Mouse (Mus musculus) lung, postnatal 36 days (tissue): ENCODE data around the gene Tyrobp.

Experiments
- DNase-seq: peaks from one replicate; pipeline ENCODE4 v3.0.0; 2022; ENCODE audit warnings: mixed read lengths

The Tyrobp gene

DNA sequence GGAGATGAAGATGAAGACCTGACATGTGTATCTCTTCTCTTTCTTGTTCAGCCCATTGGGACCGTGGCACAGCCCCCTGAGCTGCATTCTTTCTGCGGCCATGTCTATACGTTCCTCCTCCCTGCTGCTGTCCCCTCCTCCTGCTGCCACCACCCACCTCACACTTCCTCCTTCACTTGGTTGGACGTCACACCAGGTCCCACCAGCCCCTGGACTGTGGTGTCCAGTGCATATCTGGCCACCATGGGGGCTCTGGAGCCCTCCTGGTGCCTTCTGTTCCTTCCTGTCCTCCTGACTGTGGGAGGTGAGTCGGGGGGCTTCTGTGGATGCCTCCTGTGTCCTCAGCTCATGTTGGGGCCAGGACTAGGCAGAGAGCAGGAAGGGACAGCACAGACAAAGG, at the start of gene Tyrobp:
Gene Tyrobp, plus strand, starts transcription at position 165 of the 400 bp plus-strand sequence.
- peak; percentile 61 for DNase-seq

DNA sequence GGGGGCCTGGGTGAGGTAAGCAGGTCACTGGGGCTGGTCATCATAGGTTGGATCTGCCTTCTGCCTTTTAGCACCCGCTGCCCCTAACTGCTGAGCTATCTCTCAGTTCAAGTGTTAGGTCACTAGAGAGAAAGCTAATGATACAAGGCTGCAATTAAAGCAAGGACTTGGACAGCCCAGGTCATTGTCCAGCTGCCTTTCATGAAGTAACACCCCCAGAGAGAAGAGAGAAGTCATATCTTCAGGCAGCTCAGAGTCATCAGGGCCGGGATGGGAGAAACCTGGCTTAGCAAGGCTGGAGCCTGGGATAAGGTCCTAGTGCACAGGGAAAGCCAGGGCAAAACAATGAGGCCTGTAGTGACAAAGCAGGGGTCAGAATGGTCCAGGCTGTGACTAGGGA, 46.1 kb upstream of the Tyrobp start:
- no peak for DNase-seq

DNA sequence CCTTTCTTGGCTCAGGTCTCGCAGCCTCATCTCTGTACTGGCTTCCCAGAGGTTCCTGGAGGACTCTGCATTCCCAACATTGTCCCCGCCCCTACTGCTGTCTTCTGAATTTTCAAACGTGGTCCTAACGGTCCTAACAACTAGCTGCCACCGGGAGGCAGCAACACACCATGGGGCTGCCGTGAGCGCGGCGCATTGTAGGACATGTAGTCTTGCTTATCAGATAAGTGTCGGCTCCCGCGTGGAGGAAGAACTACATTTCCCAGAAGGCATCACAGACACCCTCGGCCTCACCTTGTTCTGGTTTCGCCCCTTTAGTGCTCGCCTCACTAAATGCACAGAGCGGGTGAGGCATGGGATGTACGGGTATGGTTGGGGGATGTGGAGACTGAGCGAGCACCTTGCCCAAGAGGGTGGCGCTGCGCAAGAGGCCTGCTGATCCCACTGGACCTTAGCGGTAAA, 40.0 kb upstream of the Tyrobp start:
- DNase-seq: peak; percentile 97

DNA sequence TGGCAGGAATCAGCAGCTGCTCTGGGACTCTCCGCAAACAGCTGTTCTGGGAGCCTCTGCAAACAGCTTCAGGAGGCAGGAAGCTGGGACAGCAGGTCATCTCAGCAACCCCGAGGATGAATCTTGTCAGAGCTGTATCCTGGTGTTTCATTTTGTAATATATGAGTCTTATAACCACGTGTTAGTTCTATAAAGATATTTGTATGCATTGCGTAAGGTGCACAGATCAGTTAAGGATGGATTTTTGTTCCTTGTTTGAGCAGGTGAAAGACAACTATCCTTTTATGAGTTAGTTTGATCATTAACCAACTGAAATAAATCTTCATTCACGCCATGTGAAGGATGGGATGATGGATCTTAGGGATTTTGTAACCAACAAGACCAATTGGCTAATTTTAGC, 33.5 kb upstream of the Tyrobp start:
- no peak for DNase-seq

DNA sequence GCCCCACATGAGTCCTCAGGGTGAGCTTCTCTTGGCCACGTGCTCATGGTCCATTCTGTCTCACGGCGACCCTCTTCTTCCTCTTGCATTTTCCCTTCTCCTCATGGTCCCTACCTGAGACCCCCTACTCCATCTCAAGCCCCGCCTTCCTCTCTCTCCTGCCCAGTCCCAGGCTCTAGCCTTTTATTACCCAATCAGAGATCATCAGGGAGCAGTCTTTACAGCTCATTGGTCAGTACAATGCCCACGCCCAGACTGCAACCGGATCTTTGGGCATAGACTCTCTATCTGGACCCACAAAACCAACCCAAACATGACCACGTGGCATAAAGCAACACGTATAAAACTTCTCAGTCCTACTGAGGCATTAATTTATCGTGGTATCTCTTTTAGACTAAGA, 29.5 kb upstream of the Tyrobp start:
- no peak for DNase-seq

DNA sequence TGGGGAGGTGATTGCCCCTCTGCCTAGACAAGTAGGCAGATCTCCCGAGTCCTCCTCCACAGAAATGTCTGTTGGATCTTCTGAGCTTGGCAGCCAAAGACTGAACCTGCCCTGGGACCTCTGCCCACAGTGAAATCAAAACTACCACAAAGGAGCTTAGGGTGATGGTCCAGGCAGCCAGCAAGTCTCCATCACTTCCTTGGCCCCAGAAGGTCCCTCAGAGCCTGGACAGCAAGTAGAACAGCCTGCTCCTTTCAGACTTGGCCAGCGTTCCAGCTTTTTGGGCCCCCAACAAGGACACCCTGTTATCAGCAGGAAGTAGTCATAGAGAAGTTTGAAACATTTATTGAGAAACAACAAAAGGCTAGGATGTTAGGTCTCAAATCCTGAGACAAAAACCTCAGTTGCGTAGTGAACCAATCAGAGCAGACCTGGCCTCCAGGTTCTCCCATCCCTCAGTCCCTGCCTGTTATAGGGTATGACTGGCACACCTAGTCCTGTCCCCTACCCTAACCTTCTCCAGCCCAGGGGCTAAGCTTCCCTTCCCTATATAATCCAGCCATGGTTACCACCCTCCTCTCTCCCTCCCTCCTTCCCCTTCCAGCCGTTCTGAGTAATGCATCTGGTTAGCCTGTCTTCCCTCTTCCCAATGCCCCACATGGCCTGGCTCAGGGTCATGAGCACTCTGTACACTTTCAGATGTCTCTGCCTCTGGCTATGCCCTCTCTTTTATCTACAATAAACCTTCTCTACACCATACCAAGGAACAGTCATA, 20.6 kb upstream of the Tyrobp start:
- no peak for DNase-seq

DNA sequence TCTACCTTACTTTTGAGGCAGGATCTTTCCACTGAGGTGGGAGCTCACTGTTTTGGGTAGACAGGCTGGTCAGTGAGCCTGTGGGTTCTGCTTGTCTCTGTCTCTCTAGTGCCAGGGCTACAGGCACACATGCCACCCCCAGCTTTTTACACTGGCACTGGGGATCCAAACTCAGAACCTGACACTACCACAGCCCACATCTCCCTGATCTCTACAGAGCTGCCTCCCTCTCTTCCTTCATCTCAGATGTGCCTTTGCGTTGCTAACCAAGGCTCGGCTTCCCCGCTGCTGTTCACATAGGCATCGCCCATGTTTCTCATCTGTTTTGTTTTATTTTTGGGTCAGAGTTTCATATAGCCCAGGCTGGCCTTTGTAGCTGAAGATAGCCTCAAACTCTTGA, 19.9 kb upstream of the Tyrobp start:
- no peak for DNase-seq

DNA sequence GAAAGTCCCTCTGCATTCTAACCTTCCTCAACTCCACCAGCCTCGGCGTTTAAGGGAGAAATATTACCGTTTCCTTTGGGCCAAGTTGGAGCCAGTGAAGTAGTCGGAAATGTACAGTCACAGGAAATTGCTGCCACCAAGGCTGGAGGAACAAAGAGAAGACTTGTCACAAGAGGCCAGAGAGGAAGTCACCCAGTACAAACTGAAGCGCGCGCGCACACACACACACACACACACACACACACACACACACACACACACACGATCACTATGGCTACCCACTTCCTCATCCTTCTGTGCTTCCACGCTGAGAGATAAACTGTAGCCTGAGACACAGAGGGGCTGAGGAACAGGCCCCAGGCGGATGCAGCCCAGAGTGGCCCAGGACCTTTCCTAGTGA, 19.2 kb upstream of the Tyrobp start:
- DNase-seq: peak; percentile 77

DNA sequence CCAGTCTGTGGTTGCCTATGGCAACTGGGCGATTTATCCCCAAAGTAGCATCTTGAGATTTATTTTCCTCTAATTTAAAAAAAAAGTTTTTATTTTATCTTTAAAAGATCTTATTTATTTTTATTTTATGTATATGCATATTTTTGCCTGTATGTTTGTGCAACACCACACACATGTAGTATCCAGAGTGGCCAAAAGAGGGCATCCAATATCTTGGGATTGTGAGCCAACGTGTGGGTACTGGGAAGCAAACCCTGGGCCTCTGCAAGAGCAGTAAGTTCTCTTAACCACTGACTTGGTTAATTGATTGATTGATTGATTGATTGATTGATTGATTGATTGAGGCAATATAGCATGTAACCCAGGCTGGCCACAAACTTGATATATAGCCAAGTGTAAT, 18.7 kb upstream of the Tyrobp start:
- peak; percentile 58 for DNase-seq

DNA sequence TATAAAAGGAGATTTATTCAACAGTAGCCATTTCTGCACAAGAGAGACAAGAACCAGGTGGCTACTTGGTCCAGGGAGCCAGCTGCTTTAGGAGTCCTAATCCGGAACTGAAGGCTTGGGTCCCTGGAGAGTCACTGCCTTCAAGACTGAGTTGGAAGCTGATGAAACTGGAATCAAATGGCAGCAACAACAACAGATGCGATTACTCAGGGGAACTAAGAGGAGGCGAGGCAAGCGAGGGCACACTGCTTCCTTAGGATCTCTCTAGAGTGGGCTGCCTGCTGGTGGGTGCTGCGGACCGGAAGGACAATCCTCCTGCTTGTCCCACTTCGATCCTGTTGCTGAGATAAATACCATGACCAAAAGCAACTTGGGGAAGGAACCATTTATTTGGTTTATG, 13.9 kb upstream of the Tyrobp start:
- no peak for DNase-seq

DNA sequence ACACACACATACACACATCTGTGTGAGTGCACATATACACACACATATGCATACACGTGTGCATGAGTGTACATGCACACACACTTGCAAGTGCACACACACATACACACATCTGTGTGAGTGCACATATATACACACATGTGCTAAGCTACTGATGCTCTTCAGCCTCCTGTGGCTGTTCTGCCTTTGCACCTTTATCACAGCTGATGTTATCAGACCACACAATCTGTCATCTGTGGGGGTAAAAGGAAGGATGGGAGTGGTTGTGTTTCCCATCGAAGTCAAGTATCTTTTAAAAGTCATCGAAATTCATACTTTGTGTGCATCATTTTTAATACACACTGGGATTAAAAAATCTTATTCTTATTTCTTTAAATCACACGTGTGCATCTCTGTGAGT, 11.2 kb upstream of the Tyrobp start:
- no peak for DNase-seq

DNA sequence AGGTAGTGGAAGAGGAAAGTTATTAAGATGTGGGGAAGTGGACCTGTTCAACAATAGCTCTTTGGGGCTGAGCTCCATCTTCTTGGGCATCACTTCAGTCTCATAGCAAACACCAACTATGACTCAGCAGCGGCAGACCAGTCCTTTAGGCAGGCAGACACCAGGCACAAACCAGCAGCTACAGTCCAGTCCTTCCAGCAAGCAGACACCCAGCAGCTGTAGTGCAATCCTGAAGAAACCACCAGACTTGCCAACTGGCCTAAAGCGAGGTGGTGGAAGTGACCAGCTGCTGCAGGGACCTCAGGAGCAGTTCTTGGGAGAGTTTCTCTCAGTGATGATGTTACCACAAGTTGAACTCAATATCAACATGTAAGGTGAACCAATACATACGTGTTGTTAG, 4.9 kb upstream of the Tyrobp start:
- no peak for DNase-seq

DNA sequence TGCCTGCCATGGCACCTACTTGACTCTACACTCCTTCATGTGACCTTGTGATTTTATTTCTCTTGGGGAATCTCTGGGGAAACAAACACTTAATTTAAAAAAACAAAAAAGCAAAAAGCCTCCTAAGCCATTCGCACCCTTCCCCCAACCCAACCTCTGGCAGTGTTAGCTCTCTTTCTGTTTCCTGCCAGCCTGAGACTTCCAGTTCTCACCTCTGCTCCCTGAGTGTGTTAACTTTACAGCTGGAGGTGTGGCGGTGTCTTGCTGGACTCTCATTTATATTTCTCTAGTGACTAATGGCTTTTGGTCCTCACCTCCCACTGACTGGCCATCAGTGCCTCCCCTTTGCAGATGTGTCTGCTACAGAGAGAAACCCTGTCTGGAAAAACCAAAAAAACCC, 3.8 kb upstream of the Tyrobp start:
- DNase-seq: no peak

DNA sequence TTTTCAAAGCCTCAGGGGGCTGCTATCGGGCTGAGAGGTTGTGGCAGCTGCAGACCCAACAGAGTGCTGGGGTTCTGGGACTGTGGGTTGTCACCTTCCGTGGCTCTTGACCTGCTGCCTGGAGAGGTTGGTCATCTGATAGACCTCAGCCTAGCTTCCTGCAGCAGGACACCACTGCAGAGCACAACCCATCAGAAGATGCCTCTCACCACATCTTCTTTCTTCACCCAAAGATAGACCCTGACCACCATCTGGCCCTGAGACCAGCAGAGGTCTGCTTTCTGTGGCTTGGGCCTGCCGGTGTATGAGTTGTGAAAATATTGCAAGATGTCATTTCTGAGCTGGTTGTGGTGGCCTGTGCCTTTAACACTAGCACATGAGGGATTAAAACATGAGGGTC, 2.5 kb upstream of the Tyrobp start:
- no peak for DNase-seq

DNA sequence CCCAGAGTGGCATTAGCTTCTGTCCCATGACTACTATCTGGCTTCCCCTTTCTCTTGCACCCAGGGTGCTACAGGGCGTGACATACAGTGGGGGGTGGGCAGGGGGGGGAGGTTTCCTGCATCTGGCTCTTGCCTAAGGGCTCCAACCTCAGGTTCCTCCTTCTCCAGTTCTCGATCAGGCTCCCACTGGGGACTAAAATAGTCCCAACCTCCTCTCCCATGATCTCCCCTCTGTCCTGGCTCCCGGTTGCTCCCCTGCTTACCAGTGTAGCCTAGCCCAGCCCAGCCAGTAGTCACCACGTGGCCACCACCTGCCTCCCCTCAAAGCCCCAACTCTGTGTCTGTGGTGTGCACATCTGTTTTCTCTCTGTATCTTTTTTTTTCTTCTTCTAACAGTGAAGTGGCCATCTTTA, 819 bp upstream of the Tyrobp start:
- peak; percentile 41 for DNase-seq

DNA sequence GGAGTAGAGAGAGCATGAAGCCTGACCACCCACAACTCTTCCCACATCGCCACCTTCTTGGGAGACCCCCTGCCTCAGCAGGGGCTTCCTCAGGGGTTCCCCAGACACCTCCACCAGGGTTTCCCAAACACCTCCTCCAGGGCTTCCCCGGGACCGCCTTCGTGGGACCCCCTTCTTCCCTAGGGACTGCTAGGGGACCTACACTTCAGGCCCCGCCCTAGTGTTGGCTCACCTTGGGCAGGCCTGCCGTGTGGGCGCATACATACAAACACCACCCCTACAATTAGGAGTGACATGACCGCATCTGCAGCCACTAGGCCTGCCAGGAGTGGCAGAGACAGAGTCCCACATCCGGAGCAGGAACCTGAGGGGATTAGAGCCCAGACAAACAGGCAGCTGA, 4.3 kb downstream of the Tyrobp start:
- DNase-seq: peak; percentile 34

DNA sequence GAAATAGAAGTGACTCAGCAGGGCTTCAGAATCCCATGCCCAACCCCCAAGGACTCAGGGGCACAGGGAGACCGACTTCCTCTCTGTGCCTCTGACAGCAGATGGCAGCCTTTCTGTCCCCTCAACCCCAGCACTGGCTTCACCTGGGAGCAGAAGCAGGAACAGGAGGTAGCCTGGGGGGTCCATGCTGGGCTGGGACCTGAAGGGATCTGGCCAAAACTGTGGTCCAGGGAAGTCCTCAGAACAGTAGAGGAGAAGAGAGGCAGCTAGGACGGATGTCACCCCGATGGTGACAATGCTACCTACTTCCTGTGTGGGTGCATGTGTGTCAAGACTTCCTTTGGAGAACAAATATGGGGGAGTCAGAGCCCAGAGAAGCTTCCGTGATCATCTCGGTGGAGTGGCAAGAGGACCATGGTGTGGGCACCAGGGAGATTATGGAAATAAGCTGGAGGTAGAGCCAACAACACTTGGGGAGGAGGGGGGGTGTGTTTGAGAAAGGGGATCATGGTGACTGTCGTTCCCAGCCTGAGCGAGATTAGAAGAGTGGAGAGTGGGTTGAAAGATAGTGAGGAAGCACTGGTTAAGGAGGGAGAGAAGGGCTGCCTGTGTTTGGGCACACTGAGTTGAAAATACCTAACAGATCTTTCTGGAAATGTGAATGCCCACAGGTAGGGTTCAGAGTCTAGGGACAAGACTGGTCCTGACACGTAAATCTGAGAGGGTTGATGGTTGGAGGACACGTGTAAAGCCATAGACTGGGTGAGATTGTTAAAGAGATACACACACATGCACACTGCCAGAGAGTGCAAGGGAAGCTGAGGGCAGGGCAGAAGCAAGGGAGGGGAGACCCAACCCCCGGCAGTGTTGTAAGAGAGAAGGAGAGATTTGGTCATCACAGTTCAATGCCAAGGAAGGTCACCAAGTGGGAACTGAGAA, 6.3 kb downstream of the Tyrobp start, which contains the start of gene Hcst:
Gene Hcst, minus strand, starts transcription at position 294 of the 939 bp plus-strand sequence.
- peak; percentile 53 for DNase-seq

DNA sequence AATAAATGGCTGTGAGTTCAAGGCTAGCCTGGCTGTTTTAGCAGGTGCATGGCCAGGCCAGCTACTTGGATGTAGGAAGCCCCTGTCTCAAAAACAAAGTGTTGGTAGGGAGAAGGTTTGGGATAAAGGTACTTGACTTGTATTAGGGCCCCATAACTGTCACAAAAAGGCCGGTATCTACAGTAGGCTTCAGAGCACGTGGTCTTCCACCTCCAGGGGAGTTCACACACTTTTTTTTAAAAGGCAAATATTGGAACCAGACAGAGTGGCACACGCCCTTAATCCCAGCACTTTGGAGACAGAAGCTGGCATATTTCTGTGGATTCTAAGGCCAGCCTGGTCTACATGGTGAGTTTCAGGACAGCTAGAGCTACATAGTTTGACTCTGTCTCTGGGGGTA, 7.1 kb downstream of the Tyrobp start:
- DNase-seq: no peak

DNA sequence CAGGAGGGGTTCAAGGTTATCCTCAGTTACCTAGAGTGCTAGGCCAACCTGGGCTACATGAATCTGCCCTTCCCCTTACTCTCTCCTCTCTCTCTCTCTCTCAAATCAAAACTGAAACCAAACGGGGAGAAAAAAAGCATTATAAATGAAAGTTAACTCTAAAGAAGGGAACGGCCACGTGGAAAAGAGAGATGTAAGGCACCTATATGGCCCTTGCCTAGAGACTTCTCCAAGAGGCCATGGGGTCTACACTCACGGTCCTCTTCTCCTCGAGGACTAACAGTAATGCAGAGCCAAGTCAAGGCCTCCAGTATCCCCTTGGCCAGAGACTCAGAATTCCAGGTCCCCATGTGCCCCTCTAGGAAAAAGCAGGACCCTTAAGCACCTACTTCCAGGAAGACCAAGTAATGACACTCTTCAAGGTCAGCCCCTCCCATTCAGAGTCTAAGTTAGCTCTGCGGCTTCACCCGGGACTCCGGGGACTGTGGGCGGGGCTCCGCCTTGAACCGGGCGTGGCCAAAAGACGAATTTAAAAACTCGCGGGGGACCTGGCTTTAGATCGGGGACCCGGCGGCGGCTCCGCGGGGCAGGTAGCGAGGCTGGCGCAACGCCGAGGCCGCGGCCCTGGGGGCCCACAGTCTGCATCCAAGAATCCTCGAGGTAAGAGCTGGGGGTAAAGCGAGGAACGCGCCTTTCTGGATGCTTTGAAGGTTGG, 7.8 kb downstream of the Tyrobp start, which contains the start of gene Nfkbid:
Gene Nfkbid, plus strand, starts transcription at position 558 of the 715 bp plus-strand sequence.
- DNase-seq: peak; percentile 88

DNA sequence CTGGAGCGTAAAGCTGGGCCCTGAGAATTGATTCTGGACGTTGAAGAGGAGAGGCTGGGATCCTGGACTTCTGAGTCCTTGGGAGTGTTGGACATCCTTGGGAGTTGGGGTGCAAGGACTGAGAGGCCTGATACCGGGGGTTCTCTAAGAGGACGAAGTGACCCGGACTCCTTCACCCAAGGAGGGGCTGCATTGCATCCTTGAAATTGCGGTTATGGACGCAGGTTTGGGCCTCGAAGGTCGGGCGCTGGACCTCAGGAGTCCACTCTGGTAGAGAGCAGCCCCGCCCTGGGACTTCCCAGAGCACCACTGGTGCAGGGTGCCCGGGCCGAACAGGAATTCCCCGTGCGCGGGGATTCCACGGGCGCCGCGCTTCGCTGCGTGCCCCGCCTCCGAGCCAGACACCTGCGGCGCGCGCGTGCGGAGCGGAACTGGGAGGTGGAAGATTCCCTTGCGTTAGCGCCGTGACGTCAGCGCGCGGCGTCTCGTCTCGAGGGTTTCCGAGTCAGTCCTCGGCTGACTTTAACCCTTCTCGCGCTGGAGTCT, 8.4 kb downstream of the Tyrobp start:
- peak; percentile 93 for DNase-seq

DNA sequence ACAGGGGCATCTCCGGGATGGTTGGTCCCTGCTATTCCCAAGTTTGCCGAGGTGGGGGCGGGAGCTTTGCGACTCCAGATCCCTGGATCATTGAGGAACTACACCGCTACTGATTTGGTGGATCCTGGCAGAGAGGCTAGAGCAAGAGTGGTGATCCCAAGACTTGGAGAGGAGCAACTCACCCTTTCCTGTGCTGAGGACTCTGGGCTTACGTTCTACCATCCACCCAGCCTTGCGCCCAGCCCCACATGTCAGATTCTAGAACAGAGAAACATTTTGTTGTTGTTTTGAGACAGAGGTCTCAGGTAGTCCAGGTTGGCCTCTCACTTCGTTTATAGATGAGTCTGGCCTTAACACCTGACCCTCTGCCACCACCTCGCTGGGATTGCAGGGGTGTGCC, 9.0 kb downstream of the Tyrobp start:
- DNase-seq: no peak

DNA sequence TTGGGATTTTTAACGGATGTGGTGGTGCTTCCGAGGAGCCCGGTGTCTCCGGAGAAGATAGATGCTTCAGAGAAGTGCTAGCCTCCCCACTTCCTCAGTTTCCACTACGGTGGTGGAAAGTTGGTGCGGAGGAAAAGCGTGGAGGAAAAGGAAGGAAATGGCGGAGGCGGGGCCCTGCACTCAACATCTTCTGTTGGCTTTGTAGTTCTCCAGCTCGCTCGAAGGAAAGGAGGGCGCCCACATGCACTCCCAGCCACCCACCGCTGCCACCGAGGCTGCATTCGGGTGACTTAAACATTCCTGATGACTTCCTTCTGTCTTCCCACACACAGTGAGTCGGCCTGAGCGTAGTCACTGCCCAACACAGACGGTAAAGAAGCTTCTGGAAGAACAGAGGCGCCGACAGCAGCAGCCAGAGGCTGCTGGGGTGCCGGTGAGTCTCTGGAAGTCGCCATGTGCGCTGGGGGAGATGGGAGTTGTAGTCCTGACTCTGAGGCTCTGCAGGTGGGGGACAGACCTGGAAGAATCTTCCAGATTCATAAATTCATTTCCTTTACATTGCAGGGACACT, 9.6 kb downstream of the Tyrobp start:
- DNase-seq: peak; percentile 52
